Mouse (Mus musculus): Measurements from ENCODE around the gene Art4.

DNA sequence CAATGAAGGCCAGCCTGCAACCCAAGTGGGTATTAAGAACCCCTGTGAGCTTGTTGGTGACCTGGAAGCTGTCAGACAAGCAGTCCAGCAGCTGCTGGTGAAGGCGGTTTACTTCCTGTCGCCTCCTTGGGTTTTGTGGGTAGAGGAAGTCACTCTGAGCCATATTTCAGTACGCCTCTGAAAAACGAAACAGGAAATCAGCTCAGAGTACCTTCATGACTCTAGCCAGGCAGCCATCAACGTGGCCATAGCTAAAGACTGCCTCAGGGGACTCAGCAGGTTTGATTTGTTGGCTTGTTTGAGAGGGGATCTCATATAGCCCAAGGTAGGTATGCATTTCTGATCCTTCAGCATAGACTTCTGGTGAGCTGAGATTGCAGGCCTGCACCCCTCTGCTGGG lies 25.8 kb downstream of the Art4 start:
- TF ChIP-seq POLR2A (IDR thresholded peaks at IDR 0.05; ENCODE audit: insufficient read length, low read depth), result no peak
- no peak for TF ChIP-seq MYOD1 (IDR thresholded peaks at IDR 0.05; ENCODE audit: control insufficient read depth in 1 of 3, insufficient read length in 2 of 3, low read depth in 2 of 3)
- TF ChIP-seq E2F4 (IDR thresholded peaks at IDR 0.05; ENCODE audit: insufficient read depth), result no peak
- no peak for TF ChIP-seq USF1 (IDR thresholded peaks at IDR 0.05; ENCODE audit: low read depth)
- TF ChIP-seq POLR2AphosphoS2 (IDR thresholded peaks at IDR 0.05; ENCODE audit: insufficient read length, low read depth), result no peak
- no peak for TF ChIP-seq MAX (IDR thresholded peaks at IDR 0.05; ENCODE audit: low read depth)
- TF ChIP-seq REST (IDR thresholded peaks at IDR 0.05; ENCODE audit: insufficient read depth, insufficient read length), result no peak
- no peak for TF ChIP-seq TCF12 (IDR thresholded peaks at IDR 0.05; ENCODE audit: insufficient read depth, poor library complexity, severe bottlenecking)

Measured in myocyte (in vitro differentiated cells).